Mouse (Mus musculus) WW6 (cell line): Measurements from ENCODE around the gene 4930556J24Rik.
"Not testable (repeated sequence)": the region's sequence is repeated elsewhere in the genome, so short reads cannot be mapped to it uniquely, and the experiment has no call there.

ENCODE experiments used
- DNase-seq: peaks from one replicate; pipeline ENCODE4 v3.0.0-alpha.2; 2013; ENCODE audit warnings: low read depth, low spot score

Gene 4930556J24Rik

DNA sequence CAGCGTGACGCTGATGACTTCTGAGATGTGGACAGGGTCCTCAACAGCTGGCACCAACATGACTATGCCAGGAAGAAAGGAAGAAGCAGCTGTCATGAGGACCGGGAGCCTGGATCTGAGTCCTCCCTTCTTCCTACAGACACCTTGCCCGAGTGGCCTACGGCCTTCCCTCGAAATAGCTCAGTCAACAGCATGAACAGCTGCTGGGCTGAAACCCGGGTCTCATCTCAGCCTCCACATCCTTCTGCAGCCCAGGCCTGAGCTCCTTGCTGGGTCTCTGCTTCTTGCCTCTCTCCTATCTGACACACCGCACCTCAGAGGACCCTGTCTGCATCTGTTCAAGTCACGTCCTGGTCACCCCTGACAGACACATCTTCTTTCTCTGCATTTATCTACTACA, 54.5 kb downstream of the 4930556J24Rik start:
- no peak for DNase-seq

GRCm38 (mm10) chr11:3921281-3921850, 55.2 kb downstream of the 4930556J24Rik start:
- DNase-seq = peak; percentile 52

GRCm38 (mm10) chr11:3920476-3920875, 56.1 kb downstream of the 4930556J24Rik start:
- DNase-seq = no peak

- no peak for DNase-seq
These were observed 57.8 kb downstream of the 4930556J24Rik start for GRCm38 (mm10) chr11:3918738-3919137.

GRCm38 (mm10) chr11:3914109-3914840, 62.3 kb downstream of the 4930556J24Rik start, which contains the start of gene Slc35e4:
Slc35e4 (minus strand) TSS chr11:3914664.
- peak; percentile 81 for DNase-seq

GRCm38 (mm10) chr11:3913316-3914108, 63.1 kb downstream of the 4930556J24Rik start:
- DNase-seq = peak; percentile 70

DNA sequence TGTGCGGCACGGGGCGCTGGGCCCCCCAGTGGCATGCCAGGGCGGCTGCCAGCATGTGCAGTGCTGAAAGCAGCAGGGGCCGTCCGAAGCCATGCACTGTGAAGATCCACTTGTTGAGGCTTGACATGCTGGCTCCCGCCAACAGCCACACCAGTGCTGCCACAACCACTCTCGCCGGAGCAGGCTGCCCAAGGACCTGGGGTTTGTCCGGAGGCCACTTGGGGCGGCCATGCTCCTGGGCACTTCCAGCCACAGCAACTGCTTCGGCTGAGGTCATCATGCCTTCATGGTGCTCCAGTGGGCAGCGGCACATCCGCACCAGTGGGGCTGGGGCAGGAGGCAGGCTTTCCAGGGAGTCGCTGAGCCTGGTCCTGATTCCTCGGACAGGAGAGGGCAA, 63.7 kb downstream of the 4930556J24Rik start:
- no peak for DNase-seq

- no peak for DNase-seq
These were observed 64.3 kb downstream of the 4930556J24Rik start for GRCm38 (mm10) chr11:3912100-3912874.

GRCm38 (mm10) chr11:3911440-3911839, 65.1 kb downstream of the 4930556J24Rik start:
- not testable (repeated sequence) for DNase-seq

DNA sequence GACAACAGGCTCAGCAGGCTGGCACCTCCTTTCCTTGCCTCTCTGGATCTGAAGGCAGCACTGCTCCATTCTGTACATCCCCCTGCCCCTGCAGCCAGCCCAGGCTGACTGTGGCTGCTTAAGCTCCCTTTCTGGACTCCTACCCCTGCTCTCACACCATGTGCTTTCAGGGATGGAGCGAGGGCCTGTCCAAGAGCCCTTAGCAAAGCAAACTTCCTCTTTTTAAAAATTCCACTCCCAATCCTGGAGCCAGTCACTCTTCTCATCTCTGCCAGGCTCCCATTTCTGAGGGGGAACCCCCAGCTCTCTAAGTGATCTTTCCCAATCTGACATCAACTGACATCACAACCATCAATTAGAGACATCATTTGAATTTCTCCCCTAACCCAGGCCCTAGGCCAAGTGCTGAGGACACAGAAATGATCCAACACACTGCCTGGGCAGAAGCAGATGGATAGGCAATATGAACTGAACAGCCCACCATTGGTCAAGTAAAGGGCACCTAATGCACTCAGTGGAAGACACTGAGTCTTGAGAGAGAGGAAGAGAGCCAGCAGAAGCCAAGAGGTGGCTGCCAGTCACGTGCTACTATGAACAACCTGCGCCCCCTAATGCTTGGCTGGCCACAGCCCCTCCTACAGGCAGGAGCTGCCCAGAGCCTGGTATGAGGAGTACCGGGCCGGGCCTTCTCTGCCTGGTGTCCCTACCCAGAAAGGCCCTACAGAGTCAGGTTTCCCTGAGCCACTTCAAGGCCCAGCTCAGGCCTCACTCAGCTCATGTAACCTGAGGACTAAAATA, 65.9 kb downstream of the 4930556J24Rik start:
- DNase-seq = no peak

DNA sequence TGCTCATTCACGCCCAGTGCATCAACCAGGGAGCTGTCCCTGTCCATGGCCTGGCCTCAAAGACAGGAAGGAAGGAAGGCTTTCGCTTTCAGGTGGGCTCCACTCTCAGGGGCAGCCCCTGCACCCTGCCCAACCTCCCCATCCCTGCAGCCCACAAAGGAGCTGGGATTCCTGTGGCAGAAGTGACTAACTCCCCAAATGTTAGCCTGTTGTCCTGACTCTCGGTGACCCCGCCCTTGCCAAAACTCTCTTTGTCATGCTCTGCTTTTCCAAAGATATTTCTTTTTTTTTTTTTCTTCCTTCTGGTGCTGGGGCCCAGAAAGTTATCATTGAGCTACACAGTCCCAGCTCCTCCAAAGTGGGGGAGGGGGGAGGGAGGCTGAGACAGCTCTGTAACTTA, 67.3 kb downstream of the 4930556J24Rik start:
- DNase-seq = no peak

- no peak for DNase-seq
These were observed 71.1 kb downstream of the 4930556J24Rik start for GRCm38 (mm10) chr11:3905446-3905845.

DNA sequence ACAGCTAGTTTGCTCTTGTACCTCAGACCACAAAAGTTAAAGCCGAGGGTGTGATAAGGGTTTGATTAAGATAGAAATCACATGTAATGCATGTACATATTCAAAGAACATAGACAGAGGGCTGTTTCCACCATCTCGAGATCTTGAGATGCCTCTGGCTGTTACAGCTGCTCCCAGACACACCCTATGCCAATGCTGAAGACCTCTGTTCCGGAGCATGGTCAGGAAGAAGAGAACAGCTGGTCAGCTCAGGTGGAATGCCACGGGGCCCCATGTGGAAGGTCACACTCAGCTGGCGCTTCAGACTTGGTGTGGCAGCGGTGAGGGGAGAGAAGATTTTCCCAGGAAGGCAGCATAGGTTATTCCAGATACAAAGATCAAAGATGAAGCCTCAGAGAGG, 71.9 kb downstream of the 4930556J24Rik start:
- DNase-seq = no peak

- no peak for DNase-seq
These were observed 73.5 kb downstream of the 4930556J24Rik start for GRCm38 (mm10) chr11:3903046-3903445.

DNA sequence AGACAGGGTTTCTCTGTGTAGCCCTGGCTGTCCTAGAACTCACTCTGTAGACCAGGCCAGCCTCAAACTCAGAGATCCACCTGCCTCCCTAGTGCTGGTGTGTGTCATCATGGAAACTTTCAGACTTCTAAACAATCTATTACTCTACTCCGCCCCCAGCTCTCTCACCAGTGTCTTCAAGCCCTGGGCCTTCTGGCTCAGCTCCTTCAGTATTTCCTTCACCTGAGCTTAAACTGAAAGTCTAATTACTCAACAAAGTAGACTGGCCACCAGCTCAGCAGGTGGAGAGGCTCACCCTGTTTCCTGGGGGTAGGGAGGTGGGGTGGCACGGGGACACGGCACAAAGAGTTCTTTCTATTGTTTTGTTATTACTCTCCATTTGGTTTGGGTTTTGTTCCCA, 74.1 kb downstream of the 4930556J24Rik start:
- DNase-seq = no peak

DNA sequence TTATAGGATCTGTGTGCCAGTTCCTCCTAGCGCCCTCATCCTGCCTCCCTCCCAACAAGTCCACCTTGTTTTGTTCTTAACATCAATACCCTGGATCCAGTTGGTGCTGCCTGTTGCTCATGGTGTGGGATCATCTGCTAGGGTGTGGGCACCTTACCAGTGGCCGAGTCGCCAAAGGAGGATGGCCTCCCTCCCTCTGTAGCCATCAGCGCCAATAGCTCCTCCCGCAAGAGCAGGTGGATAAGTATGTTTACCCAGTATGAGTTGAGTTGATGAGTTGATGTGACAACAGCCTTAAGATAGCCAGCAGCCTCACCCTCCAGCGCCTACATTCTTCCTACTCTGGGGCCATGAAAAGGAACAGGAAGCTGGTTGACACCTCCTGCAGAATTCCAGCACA, 76.3 kb downstream of the 4930556J24Rik start:
- no peak for DNase-seq

DNA sequence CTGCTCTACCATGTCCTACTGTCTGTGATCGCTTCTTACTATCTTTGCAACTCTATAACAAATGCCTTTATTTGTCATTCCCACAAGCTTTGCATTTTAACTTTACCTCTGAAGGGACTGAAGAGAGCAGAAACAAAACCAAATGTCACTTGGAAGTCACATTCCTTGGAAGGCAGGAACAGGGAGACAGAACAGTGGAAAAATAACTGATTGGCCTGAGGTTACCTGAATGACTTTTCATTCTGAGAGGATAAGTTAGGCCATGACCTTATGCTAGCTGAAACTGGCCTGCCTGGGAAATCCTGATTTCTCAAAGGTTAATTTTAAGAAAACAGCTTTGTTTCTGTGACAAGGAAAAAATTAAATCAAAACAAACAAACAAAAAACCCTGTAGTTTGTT, 80.6 kb downstream of the 4930556J24Rik start:
- no peak for DNase-seq

- DNase-seq = no peak
These were observed 81.1 kb downstream of the 4930556J24Rik start for GRCm38 (mm10) chr11:3895458-3895857.

GRCm38 (mm10) chr11:3894406-3895281, 81.9 kb downstream of the 4930556J24Rik start, which contains the start of the genes 4921536K21Rik and Dusp18:
4921536K21Rik (minus strand) TSS chr11:3895098.
Dusp18 (plus strand) TSS chr11:3895240.
- peak; percentile 94 for DNase-seq

DNA sequence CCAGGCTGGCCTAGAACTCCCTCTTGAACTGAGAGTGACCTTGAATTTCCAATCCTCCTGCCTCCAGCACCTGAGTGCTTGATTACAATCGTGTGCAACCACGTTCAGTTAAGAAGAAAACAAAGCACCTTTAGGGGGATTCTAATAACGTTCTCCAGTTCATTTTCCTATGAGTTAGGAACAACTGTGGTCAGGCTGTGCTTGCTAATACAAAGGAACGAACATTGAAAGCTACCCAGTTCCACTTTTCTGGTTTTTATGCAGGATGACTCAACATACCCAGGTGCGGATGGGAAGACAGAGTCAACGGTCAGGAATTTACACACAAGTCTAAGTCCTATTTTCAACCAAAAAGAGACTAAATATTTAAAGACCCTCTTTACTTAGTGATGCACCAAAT, 82.6 kb downstream of the 4930556J24Rik start:
- DNase-seq = no peak
